Mouse (Mus musculus) c-Kit-positive CD71-positive TER-119-positive erythroid progenitor cells, embryonic 14.5 days (primary cell): Measurements from ENCODE around the gene Ier5l.
A peak's percentile ranks its signal among the peaks of the same experiment; 100 is the strongest.

Experiments used
- DNase-seq: peaks from one replicate; pipeline ENCODE4 v3.0.0-alpha.2; 2013; ENCODE audit warnings: low spot score

Gene Ier5l

DNA sequence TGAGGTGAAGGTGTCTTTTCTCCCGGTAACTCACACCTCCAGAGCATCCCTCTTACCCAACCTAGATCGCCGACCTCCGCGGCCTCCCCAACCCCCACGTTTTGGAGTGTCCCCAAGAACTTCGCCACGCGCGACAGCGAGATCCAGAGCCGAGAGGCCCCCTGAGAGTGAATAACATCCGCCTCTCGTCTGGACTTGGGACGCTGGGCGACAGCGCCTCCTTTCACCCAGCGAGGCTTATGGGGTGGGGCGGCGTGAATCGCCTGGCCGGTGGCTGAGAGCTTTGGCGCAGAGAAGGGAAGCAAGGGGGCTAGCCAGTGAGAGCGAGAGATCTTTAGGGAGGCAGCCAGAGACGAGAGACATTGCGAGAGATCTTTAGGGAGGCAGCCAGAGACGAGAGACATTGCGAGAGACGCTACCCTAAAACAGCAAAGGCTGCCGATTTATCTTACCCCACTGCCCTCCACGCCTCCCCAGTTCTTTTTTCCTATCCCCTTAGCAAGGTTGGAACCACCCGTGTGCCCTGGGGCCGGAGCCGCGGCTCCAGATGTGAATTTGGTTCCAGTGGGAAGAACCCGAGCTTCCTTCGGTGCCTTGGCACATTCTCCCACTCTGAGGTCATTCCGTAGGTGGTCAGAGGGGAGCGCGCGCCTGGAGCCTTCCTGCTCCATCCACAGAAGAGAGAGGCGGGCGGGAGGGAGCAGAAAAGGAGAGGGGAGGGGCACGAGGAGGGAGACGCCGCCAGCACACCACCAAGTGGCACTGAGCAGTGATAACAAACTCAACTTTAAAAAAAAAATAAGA lies 3.7 kb downstream of the Ier5l start:
- no peak for DNase-seq

DNA sequence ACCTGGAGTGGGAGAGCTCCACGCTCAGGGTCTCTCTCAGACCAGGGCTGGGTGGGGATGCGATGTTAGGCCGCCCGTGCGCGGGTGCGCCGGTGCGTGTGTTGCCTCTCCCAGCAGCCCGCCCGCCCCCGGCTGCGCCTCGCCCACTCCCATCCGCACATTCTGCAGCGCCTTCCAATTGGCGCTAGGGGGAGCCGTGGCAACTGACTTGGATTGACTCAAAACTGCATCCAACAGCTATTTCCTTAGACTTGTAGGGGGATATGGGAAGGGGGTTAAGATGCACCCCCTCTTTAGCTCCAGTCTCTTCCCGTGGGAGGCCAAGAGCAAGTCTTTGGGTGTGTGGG lies 4.2 kb downstream of the Ier5l start:
- peak; percentile 21 for DNase-seq

- no peak for DNase-seq
These were observed 5.0 kb downstream of the Ier5l start for GRCm38 (mm10) chr2:30469009-30469408.

GRCm38 (mm10) chr2:30466787-30467186 lies 7.2 kb downstream of the Ier5l start:
- DNase-seq, result no peak

- no peak for DNase-seq
These were observed 9.6 kb downstream of the Ier5l start for GRCm38 (mm10) chr2:30464411-30464810.

GRCm38 (mm10) chr2:30463904-30464330 lies 10.1 kb downstream of the Ier5l start:
- DNase-seq, result peak; percentile 79

DNA sequence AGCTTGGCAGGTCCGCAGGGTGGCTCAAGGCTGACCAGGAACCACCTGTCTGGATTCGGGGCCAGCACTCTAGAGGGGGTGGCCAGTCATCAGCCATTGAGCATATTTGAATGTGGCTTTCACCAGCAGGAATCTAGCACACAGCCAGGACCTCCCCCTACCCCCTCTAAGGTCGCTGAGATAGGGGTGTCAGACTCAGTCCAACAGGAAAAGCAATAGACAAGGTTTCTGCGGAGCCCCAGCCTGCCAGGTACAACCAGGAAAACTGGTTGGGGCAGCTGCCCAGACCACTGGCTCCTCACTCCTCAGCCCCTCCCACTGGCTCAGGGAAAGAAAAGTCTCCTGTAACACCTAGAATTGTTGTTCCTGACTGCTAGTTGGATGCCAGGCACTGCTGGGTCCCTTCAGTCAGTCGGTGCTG lies 10.7 kb downstream of the Ier5l start:
- DNase-seq, result no peak

GRCm38 (mm10) chr2:30459241-30459640 lies 14.8 kb downstream of the Ier5l start:
- DNase-seq, result no peak

DNA sequence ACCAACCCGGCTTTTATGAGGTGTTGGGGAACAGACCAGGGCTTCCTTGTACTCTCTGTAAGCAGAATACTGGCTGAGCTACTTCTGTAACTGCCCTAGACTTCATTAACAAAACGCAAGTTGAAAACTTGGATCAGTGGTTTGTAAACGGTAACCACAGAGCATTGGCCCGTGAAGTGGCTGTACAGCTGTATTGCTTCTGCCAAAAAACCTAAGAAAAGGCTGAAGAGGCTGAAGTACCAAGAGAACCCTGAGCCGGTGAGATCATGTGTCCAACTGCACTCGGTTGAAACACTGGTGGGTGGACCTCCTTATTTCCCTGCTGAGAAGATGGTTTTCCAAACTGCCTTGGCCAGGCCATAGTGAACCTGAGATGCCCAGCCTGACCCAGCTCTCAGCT lies 15.7 kb downstream of the Ier5l start:
- DNase-seq, result no peak

DNA sequence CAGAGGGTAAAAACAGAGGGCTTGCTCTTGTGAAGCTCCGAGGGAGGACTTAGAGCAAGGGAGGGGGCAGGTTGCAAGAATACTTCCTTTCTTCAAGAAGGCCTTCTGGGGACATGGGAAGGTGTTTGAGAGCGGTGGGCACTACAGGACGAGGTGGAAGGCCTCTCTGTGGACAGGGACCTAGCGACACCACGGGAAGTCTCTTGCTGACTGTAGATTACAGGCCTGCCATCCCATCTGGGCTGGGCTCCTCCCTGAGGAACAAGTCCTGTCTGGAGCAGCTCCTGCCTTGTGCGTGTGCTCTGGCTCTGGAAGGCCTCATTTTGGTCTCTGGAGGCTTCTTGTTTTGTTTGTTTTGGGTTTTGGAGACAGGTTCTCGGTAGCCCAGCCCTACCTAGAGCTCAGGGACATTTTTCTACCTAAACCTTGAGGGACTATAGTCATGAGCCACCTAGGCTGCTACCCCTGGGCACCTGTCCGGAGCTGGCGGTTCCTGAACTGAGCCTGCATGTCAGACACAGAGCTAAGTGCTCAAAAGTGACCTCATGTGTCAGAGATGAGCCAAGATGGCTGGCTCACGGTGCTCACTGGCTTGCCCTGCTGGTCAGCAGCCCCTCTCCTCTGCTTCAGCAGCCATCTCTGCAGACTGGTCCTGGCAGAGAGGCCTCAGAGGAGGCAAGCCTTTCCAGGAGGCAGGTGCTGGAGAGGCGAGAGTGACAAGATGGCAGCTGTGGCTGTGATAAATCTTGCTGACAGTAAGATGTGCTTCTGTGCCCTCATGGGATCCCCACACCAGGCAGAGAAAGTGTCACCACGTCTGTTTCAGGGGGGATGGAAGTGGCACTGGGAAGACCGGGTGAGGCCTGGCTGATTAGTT lies 17.7 kb downstream of the Ier5l start:
- no peak for DNase-seq

DNA sequence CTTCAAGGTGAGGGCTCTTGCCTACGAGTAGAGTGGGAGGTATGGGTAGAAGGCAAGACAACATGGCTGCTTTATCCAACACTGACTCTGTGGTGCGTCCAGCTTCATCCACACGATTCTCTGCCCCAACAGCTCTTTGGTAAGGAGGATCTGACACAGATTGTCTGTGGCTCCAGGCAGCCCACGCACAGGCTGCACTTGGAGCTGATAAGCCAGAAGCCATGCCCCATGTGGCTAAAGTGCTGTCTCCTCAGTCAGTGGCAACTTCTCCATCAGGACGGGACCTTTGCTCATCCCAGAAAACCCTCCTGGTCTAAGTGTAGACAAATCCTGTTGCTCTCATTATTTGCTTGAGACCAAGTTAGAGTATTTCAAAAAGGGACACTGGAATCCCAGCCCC lies 19.4 kb downstream of the Ier5l start:
- no peak for DNase-seq

DNA sequence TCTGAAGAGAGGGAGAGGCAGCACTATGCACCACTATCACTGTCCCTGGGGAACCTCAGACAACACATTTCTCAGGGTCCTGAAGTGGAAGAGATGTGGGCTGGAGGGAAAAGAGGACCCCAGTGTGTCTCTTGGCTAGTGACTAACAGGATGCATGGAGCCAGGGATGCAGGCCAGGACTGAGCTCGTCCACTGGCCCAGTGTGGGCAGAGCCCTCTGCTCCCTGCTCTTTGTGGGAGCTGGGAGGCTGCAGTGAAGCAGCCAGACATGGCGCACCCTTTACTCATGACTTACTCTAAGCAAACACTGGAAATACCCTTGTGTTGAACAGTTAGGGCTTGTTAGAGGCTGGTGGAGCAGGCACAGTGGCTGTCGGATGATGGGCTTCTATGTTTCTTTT lies 20.4 kb downstream of the Ier5l start:
- DNase-seq, result no peak

GRCm38 (mm10) chr2:30451525-30451924 lies 22.5 kb downstream of the Ier5l start:
- DNase-seq, result no peak

DNA sequence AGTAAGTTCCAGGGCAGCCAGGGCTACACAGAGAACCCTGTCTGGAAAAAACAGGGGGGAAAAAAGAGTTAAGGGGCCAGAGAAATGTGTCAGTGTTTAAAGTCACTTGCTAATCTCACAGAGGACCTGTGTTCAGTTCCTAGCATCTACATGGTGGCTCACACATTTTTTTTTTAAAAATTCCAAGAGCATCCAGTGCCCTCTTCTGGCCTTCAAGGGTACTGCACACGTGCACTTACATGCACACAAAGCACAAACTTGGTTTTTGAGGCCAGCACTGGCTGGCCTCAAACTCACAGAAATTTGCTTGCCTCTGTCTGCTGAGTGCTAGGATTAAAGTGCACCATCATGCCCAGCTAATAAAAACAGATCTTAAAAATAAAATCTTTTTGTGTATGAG lies 23.5 kb downstream of the Ier5l start:
- no peak for DNase-seq

DNA sequence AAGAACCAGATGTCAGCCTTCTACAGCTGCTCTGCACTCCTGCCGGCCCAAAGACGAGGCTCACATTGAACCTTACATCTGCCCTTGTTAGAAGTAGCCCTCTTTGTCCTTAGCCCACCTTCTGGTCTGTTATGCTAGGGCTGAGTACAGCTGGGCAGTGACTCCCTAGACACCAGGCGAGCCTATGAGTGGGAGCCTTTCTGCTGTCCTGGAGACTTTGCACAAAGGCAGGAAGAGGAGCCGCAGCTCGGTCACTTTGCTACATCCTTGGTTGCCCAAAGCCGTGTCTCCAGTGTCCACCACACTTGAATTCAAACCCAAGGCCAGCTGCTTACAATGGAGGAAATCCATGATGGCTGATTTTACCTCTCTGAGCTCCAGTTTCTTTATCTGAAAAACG lies 25.6 kb downstream of the Ier5l start:
- no peak for DNase-seq

GRCm38 (mm10) chr2:30446891-30447826 lies 26.9 kb downstream of the Ier5l start:
- DNase-seq, result no peak

- DNase-seq, result no peak
These were observed 28.7 kb downstream of the Ier5l start for GRCm38 (mm10) chr2:30445312-30445711.

DNA sequence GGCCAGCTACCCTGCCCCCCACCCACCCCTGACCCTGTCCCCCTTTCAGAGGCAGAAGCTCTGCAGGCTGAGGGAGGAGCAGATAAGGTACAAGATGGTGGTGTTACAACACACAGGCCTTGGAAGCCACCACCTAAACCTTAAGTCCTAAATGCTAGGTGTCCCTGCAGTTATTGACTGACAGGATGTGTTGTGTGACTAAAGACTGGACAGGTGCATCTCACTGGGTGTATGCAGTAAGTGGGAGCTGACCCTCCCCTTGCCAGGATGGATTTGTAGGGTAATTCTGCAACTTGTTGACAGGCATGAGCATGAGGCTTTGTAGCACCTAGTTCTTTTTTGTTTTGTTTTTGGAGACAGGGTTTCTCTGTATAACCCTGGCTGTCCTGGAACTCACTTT lies 29.6 kb downstream of the Ier5l start:
- DNase-seq, result no peak

DNA sequence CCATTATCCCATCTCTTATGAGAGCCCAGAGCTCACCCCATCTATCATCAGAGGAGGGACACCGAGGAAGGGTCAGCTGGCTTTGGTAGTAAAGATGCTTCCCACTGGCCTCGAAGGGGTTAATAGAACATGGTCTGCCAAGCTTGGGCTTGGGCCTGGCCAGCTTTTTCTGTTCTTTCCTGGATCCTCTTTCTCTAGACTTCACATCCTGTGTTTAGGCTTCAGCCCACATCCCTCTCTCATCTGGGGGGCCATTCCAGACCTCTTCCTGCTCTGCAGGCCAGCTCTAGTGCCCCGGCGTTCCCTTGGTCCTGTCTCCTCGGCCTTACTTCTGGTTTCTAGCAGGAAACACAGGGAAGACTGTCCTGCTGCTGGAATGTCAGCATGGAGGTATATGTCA lies 30.0 kb downstream of the Ier5l start:
- DNase-seq, result no peak

GRCm38 (mm10) chr2:30443281-30443680 lies 30.7 kb downstream of the Ier5l start:
- DNase-seq, result no peak

DNA sequence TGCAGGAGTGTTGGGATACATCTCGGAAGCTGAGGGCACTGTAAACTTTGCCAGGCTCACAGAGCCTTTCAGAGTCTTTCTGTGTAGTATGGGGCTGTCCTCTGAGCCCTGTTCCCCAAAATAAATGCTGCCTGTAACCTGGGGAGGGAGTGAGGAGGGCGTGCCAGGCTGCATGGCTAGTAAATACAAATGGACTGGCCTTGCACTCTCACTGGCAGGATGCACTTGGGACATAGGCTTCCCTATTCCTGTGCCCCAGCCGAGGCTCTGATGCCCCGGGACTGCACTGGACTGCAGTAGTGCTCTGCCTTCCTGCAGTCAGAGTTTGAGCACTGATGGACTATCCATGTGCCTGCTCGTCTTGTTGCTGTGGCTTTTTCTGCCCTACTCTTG lies 31.5 kb downstream of the Ier5l start:
- DNase-seq, result no peak
